In genomic region chr5:107269006-107269328, GRCm38 (mm10) we compare ENCODE assay signal across 11 mouse cellular contexts. TPM values are rescaled to one million over a fixed set of nuclear protein-coding genes. Genes with fewer than 3 reads are reported as not detected.
DNase-seq lines count a peak whose midpoint lies in the region; ATAC-seq and TF ChIP-seq lines count a peak whose summit lies in the region.
"Had no signal": no experiment of that assay in that cellular context is flagged by ENCODE, and none has a peak within 500 bp of the region (broad histone marks: within the 10 kb centered on the region; RNA-seq: fewer than 3 reads in every experiment).

No protein-coding gene starts in this region.

- no peaks in the 10 kb centered on the region for H3K9me3 ChIP-seq in heart, embryonic 11.5 days (replicated peaks; ENCODE audit: control insufficient read depth, low read length)

- no peak overlapping the region for H3K4me3 ChIP-seq in heart, embryonic 11.5 days (ENCODE audit: low read depth, low read length)
- H3K4me3 ChIP-seq in kidney, adult 2 months (ENCODE audit: insufficient read depth, low read depth, low read length) = no peak overlapping the region

- no peak overlapping the region for H3K9ac ChIP-seq in heart, embryonic 11.5 days (ENCODE audit: low read depth, low read length)
- H3K9ac ChIP-seq: liver, embryonic 14.5 days had no signal

- intact Hi-C loops in heart, postnatal 14 days (cut with DNase I) = no loop called here
- intact Hi-C loops in gastrocnemius, postnatal 14 days (cut with DNase I; ENCODE audit: low total_unique reads) = no loop called here

- no peak for DNase-seq in heart, postnatal 14 days
- peak; percentile 93 for DNase-seq in Patski (ENCODE audit: low read depth, low spot score)
- DNase-seq in kidney, adult 2 months = peak; percentile 74
- peak; percentile 71 for DNase-seq in mesoderm, embryonic 11.5 days (ENCODE audit: low read depth, low spot score)
- DNase-seq in T-cell, adult 2 months (ENCODE audit: low spot score) = no peak
- DNase-seq in gastrocnemius, postnatal 14 days = no peak
- DNase-seq in right cerebral cortex, postnatal 25 days = no peak

- in situ Hi-C loops in Patski (cut with MboI; ENCODE audit: low pct_unique_long_range_greater_than_20kb) = loop anchor here (5.0 kb wide), 1 partner anchor 102 kb away; no protein-coding TSS in a partner anchor

- WGBS in heart, embryonic 11.5 days (ENCODE audit: insufficient replicate concordance) = 25% methylated on average over 6 of the region's 6 CpGs
- whole genome bisulfite sequencing in kidney, adult 2 months = 5% methylated on average over 6 of the region's 6 CpGs

- no peak for ATAC-seq in heart, embryonic 11.5 days (replicated peaks; ENCODE audit: insufficient number of reproducible peaks, low FRiP score, low TSS enrichment)
- peak; percentile 98 for ATAC-seq in Patski
- ATAC-seq: forebrain, embryonic 14.5 days had no signal

- CTCF ChIA-PET in Patski (lab: Charles Lee) = interaction anchor here (0.7 to 3.4 kb wide), 10 partner anchors 10 to 278 kb away, joined by 3 to 14 read pairs (median 4); no protein-coding TSS in a partner anchor

- H3K27me3 ChIP-seq in heart, embryonic 11.5 days (ENCODE audit: control insufficient read depth, insufficient read depth, low read length) = no peaks in the 10 kb centered on the region
- H3K27me3 ChIP-seq in Patski = no peaks in the 10 kb centered on the region
- H3K27me3 ChIP-seq in kidney, adult 2 months (replicated peaks; ENCODE audit: control insufficient read depth, insufficient read depth, low read length) = no peaks in the 10 kb centered on the region
- H3K27me3 ChIP-seq: CH12.LX had no signal

- no peak for TF ChIP-seq CTCF in Patski (IDR thresholded peaks at IDR 0.05)
- no peak for TF ChIP-seq CTCF in kidney, adult 2 months (conservative IDR thresholded peaks at IDR 0.05; ENCODE audit: insufficient read depth, insufficient read length, low read depth, low read length)

- H3K4me1 ChIP-seq in heart, embryonic 11.5 days (ENCODE audit: control insufficient read depth, insufficient read depth, low read length) = peaks cover 38% of the 10 kb centered on the region
- H3K4me1 ChIP-seq in kidney, adult 2 months (ENCODE audit: control insufficient read depth, insufficient read depth, low read length) = peaks cover 30% of the 10 kb centered on the region

- TF ChIP-seq POLR2A in kidney, adult 2 months (IDR thresholded peaks at IDR 0.05; ENCODE audit: low read depth, low read length) = no peak

- peak overlapping the region; percentile 43 for H3K4me2 ChIP-seq in heart, embryonic 11.5 days

- peak overlapping the region; percentile 24; the same call in 1 of the 2 replicates for H3K27ac ChIP-seq in heart, embryonic 11.5 days (ENCODE audit: low read depth, low read length)
- H3K27ac ChIP-seq in kidney, adult 2 months (ENCODE audit: insufficient read depth, low read depth, low read length) = peak overlapping the region; percentile 95
- H3K27ac ChIP-seq: liver, embryonic 14.5 days had no signal

- H3K36me3 ChIP-seq in heart, embryonic 11.5 days (ENCODE audit: control insufficient read depth, insufficient read depth, low read length) = no peaks in the 10 kb centered on the region
- H3K36me3 ChIP-seq in kidney, adult 2 months (ENCODE audit: control insufficient read depth, insufficient read depth, low read length) = no peaks in the 10 kb centered on the region

- POLR2A ChIA-PET in Patski (lab: Charles Lee) = interaction anchor here (0.6 to 2.1 kb wide), 6 partner anchors 10 to 211 kb away, joined by 3 to 12 read pairs (median 7); no protein-coding TSS in a partner anchor

RNA-seq across cellular contexts. Expression of gene Tgfbr3, which starts 20.5 kb away (rescaled TPM):
- polyA plus RNA-seq in heart, embryonic 11.5 days (2014; fragmentation: Nextera tagmentation; extraction: Ambion mirVana) = 38.2 and 39.2 TPM in 2 replicates
- total RNA-seq in heart, postnatal 14 days (2021) = 10 to 100 TPM; 47.3 to 59.0 TPM
- polyA plus RNA-seq in Patski (2021) = 35.6 TPM
- 23.4 and 27.7 TPM in 2 replicates for polyA plus RNA-seq in kidney, adult 2 months (2012; rRNA removed)
- total RNA-seq in gastrocnemius, postnatal 14 days (2021) = 10 to 100 TPM; 31.6 to 32.7 TPM

Comparison
In these comparisons a context has a peak if more than half of its experiments do, and no peak if none do; other contexts are left out.
1. DNase-seq: peak in Patski (single experiment), kidney, adult 2 months (single experiment) and mesoderm, embryonic 11.5 days (single experiment); none in heart, postnatal 14 days (0 of 2), T-cell, adult 2 months (single experiment), gastrocnemius, postnatal 14 days (single experiment) and right cerebral cortex, postnatal 25 days (single experiment).